In the genomic region with DNA sequence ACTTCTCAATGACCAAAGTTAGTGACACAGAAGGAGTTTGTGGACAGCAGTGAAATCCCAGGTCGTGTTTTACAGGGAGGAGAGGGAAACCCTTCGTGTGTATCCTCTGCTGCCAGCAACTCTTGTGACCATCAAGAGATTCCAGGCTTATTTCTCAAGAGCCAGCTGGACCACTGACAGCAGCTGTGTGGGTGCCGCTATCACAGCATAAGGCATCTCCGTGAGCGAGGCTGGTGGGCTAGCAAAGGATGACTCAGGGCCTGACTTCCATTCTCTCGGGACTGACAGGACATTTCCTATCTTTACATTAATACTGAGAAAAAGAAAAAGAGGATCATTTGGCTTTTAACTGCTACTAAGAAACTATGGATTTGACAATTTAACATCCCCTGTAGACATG, we compare ENCODE assay signal across 21 mouse cellular contexts.
DNase-seq lines count a peak whose midpoint lies in the region; ATAC-seq and TF ChIP-seq lines count a peak whose summit lies in the region.
"Had no signal": no experiment of that assay in that cellular context is flagged by ENCODE, and none has a peak within 500 bp of the region (broad histone marks: within the 10 kb centered on the region; RNA-seq: fewer than 3 reads in every experiment).

No protein-coding gene starts in this region.

- H3K4me3 ChIP-seq in myocyte = no peak overlapping the region
- no peak overlapping the region for H3K4me3 ChIP-seq in cerebellum, adult 2 months (replicated peaks; ENCODE audit: insufficient read depth, low read depth, low read length)
- H3K4me3 ChIP-seq: embryonic facial prominence, embryonic 10.5 days; forebrain, embryonic 13.5 days; heart, adult 2 months; heart, embryonic 15.5 days; hindbrain, embryonic 10.5 days had no signal

- no peak overlapping the region for H3ac ChIP-seq in myocyte (ENCODE audit: control insufficient read depth, insufficient read length)

- H3K27ac ChIP-seq in cerebellum, adult 2 months (ENCODE audit: insufficient read depth, low read length) = no peak overlapping the region
- H3K27ac ChIP-seq: embryonic facial prominence, embryonic 10.5 days; forebrain, embryonic 13.5 days; heart, adult 2 months; heart, embryonic 15.5 days; hindbrain, embryonic 10.5 days; hindbrain, embryonic 14.5 days had no signal

- WGBS in cerebellum, adult 2 months = 59% methylated on average over 6 of the region's 6 CpGs

- DNase-seq in frontal cortex, postnatal 10 days (ENCODE audit: low spot score in 2 of 2) = no peak
- peak; percentile 43 to 62 for DNase-seq in left cerebral cortex, postnatal 14 days (ENCODE audit: low spot score in 2 of 2)
- DNase-seq in left cerebral cortex, postnatal 4 days = no peak
- DNase-seq in brain, adult 2 months (ENCODE audit: low read depth, low spot score) = peak; percentile 65
- DNase-seq in cerebellum, postnatal 36 days = no peak
- DNase-seq in cerebellum, adult 2 months = no peak
- DNase-seq: adrenal gland, postnatal 10 days; cerebellum, adult 11-12 months; cerebellum, adult 9-11 months; forebrain, postnatal 0 days; gastrocnemius, postnatal 14 days; heart, adult 2 months; heart, postnatal 14 days had no signal

- H3K27me3 ChIP-seq in myocyte (ENCODE audit: control insufficient read depth, insufficient read depth, insufficient read length) = no peaks in the 10 kb centered on the region
- no peaks in the 10 kb centered on the region for H3K27me3 ChIP-seq in cerebellum, adult 2 months (ENCODE audit: control insufficient read depth, insufficient read depth, low read length)
- H3K27me3 ChIP-seq: forebrain, embryonic 13.5 days; heart, embryonic 15.5 days had no signal

- no peaks in the 10 kb centered on the region for H3K79me2 ChIP-seq in myocyte (ENCODE audit: control insufficient read depth, insufficient read depth)

- no peaks in the 10 kb centered on the region for H3K4me1 ChIP-seq in cerebellum, adult 2 months (ENCODE audit: control insufficient read depth, insufficient read depth, low read length)
- H3K4me1 ChIP-seq: forebrain, embryonic 13.5 days had no signal

- no peaks in the 10 kb centered on the region for H3K36me3 ChIP-seq in myocyte (ENCODE audit: control insufficient read depth, insufficient read depth)

- TF ChIP-seq CTCF in cerebellum, adult 2 months (IDR thresholded peaks at IDR 0.05; ENCODE audit: borderline replicate concordance, insufficient read depth, low read depth, low read length) = no peak

- intact Hi-C loops in left cerebral cortex, postnatal 14 days (cut with DNase I) = no loop called here
- intact Hi-C loops in left cerebral cortex, postnatal 4 days (cut with DNase I) = no loop called here

- ATAC-seq in frontal cortex, adult (ENCODE audit: low TSS enrichment) = peak; percentile 65; the same call in 1 of the 2 replicates
- ATAC-seq: forebrain, embryonic 13.5 days; forebrain, postnatal 0 days had no signal

- H3K4me2 ChIP-seq in myocyte (ENCODE audit: low read depth) = no peak overlapping the region
- H3K4me2 ChIP-seq: forebrain, embryonic 13.5 days; heart, embryonic 11.5 days; heart, embryonic 15.5 days; hindbrain, embryonic 14.5 days had no signal

- TF ChIP-seq POLR2A in myocyte (IDR thresholded peaks at IDR 0.05; ENCODE audit: insufficient read length, low read depth) = no peak
- no peak for TF ChIP-seq POLR2A in cerebellum, adult 2 months (IDR thresholded peaks at IDR 0.05; ENCODE audit: borderline replicate concordance, insufficient read depth, low read length)

TF ChIP-seq in myocyte, 11 proteins besides CTCF, POLR2A, EP300 and RAD21:
- TF ChIP-seq MYOG (IDR thresholded peaks at IDR 0.05; ENCODE audit: control insufficient read depth in 1 of 3, insufficient read depth in 1 of 3, insufficient read length in 2 of 3, low read depth in 2 of 3) (peak in 1 of 3 experiments; percentile 52), MYOD1 (IDR thresholded peaks at IDR 0.05; ENCODE audit: control insufficient read depth in 1 of 3, insufficient read length in 2 of 3, low read depth in 2 of 3) (peak in 2 of 3 experiments; percentile 27 to 35), MAX (IDR thresholded peaks at IDR 0.05; ENCODE audit: low read depth) (no peak), POLR2AphosphoS2 (IDR thresholded peaks at IDR 0.05; ENCODE audit: insufficient read length, low read depth) (no peak)
TF ChIP-seq in myocyte: peak in this region for 2.

Comparison
In these comparisons a context has a peak if more than half of its experiments do, and no peak if none do; other contexts are left out.
1. DNase-seq: peak in left cerebral cortex, postnatal 14 days (2 of 2) and brain, adult 2 months (single experiment); none in frontal cortex, postnatal 10 days (0 of 2), left cerebral cortex, postnatal 4 days (single experiment), cerebellum, postnatal 36 days (0 of 2) and cerebellum, adult 2 months (0 of 2).